Mouse (Mus musculus): ENCODE measurements around the gene Smad9. TPM values are rescaled to one million over a fixed set of nuclear protein-coding genes. Genes with fewer than 3 reads are reported as not detected.

Gene Smad9
- polyA plus RNA-seq, 1 experiment from 2014 or later: 0.14 TPM

DNA sequence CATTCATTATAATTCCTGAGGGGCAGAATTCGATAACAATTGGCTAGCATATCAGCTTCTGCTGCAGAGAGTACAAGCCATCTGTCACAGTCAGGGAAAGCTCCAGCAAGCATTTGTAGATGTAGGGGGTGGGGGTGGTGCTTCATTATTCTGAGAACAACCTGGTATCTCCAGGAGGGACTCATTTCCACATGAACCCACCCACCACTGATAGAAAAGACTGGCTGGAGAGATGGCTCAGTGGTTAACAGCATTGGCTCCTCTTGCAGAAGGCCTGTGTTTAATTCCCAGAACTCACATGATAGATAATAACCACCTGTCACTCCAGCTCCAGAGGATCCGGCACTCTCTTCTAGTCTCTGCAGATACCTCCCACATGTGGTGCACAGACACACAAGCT lies 80.0 kb downstream of the Smad9 start:
- DNase-seq (ENCODE audit: low spot score): no peak
- no peak overlapping the region for H3K27ac ChIP-seq (replicated peaks)
- no peak overlapping the region for H3K4me3 ChIP-seq
- H3K4me1 ChIP-seq: no peaks in the 10 kb centered on the region
- H3K27me3 ChIP-seq (ENCODE audit: low read depth, poor library complexity, severe bottlenecking): no peaks in the 10 kb centered on the region
- WGBS: 88% methylated on average over 2 of the region's 2 CpGs
- H3K9me3 ChIP-seq (replicated peaks): no peaks in the 10 kb centered on the region
- no peaks in the 10 kb centered on the region for H3K36me3 ChIP-seq

Other genes starting within 250 kb of the Smad9 start
- gene Supt20, start 62.8 kb upstream of the Smad9 start, polyA plus RNA-seq (2016; fragmentation: Nextera tagmentation; extraction: Ambion mirVana): 101 and 117 TPM in 2 replicates
- gene Gm21958, start 41.2 kb upstream of the Smad9 start, polyA plus RNA-seq (2016; fragmentation: Nextera tagmentation; extraction: Ambion mirVana): 0.36 and 0.56 TPM in 2 replicates
- gene Exosc8, start 20.2 kb upstream of the Smad9 start, polyA plus RNA-seq (2016; fragmentation: Nextera tagmentation; extraction: Ambion mirVana): 163 and 180 TPM in 2 replicates
- 42.4 and 44.6 TPM in 2 replicates for gene Alg5, start 20.0 kb upstream of the Smad9 start, polyA plus RNA-seq (2016; fragmentation: Nextera tagmentation; extraction: Ambion mirVana)
- 38.7 and 41.0 TPM in 2 replicates for gene Rfxap, start 52.2 kb downstream of the Smad9 start, polyA plus RNA-seq (2016; fragmentation: Nextera tagmentation; extraction: Ambion mirVana)
- gene Sertm1, start 160.3 kb downstream of the Smad9 start, polyA plus RNA-seq (2016; fragmentation: Nextera tagmentation; extraction: Ambion mirVana): 0.16 and 0.38 TPM in 2 replicates